Mouse (Mus musculus): Measurements from ENCODE around the gene Slc27a5.

- TF ChIP-seq CTCF (IDR thresholded peaks at IDR 0.05; ENCODE audit: borderline replicate concordance, insufficient read depth, low read depth, low read length) = no peak
- no peak for TF ChIP-seq POLR2A (IDR thresholded peaks at IDR 0.05; ENCODE audit: borderline replicate concordance, insufficient read depth, low read length)
These were observed 17.7 kb downstream of the Slc27a5 start for GRCm38 (mm10) chr7:12980291-12980690.

All from cerebellum, adult 2 months (tissue).